Mouse (Mus musculus) testis, adult 2 months (tissue): ENCODE results near the gene Wdr81. TPM values are rescaled to one million over a fixed set of nuclear protein-coding genes. Genes with fewer than 3 reads are reported as not detected.

Experiments
- H3K27ac ChIP-seq: fragments of 200-500 bp; 2 replicates; pipeline ENCODE4 v1.5.1; 2012; ENCODE audit warnings: low read depth, low read length; ENCODE audit not compliant: control insufficient read depth, insufficient read depth
- H3K27me3 ChIP-seq: fragments of 200-500 bp; 2 replicates; pipeline ENCODE4 v1.6.1; 2012; ENCODE audit warnings: mild to moderate bottlenecking, low read length, moderate library complexity; ENCODE audit not compliant: control insufficient read depth, insufficient read depth
- H3K36me3 ChIP-seq: fragments of 200-500 bp; 2 replicates; pipeline ENCODE4 v1.6.1; 2012; ENCODE audit warnings: mild to moderate bottlenecking, low read length; ENCODE audit not compliant: control insufficient read depth, insufficient read depth
- H3K4me1 ChIP-seq: fragments of 200-500 bp; 2 replicates; pipeline ENCODE4 v1.6.1; 2012; ENCODE audit warnings: low read length; ENCODE audit not compliant: control insufficient read depth, insufficient read depth
- H3K4me3 ChIP-seq: fragments of 200-500 bp; 2 replicates; pipeline ENCODE4 v1.5.1; 2012; ENCODE audit warnings: low read depth, mild to moderate bottlenecking, low read length, moderate library complexity, mixed read lengths; ENCODE audit not compliant: control insufficient read depth
- CTCF ChIP-seq: fragments of 200-500 bp; IDR thresholded peaks from 2 replicates; pipeline ENCODE4 v1.5.1; 2012; ENCODE audit warnings: low read depth, mild to moderate bottlenecking, inconsistent platforms, low read length, moderate library complexity; ENCODE audit not compliant: control insufficient read depth, insufficient read depth, insufficient replicate concordance
- POLR2A ChIP-seq: fragments of 200-500 bp; IDR thresholded peaks from 2 replicates; pipeline ENCODE4 v1.6.1; 2012; ENCODE audit warnings: low read depth, mild to moderate bottlenecking, inconsistent platforms, low read length, moderate library complexity; ENCODE audit not compliant: control insufficient read depth
- polyA plus RNA-seq: library from polyadenylated mRNA; depleted of rRNA; stranded (reverse); fragments of >200 nt; gene quantifications from 2 replicates; pipeline ENCODE4 v1.2.3, GENCODE M21; 2012

Gene Wdr81
- polyA plus RNA-seq, 1 experiment, result 5.1 TPM

- H3K27me3 ChIP-seq, result no peaks in the 10 kb centered on the region
- H3K4me1 ChIP-seq, result no peaks in the 10 kb centered on the region
- H3K27ac ChIP-seq, result no peak overlapping the region
- H3K4me3 ChIP-seq, result no peak overlapping the region
- no peak for TF ChIP-seq CTCF
- TF ChIP-seq POLR2A, result no peak
- no peaks in the 10 kb centered on the region for H3K36me3 ChIP-seq
Measured at GRCm38 (mm10) chr11:75431307-75431706, 23.2 kb downstream of the Wdr81 start.

GRCm38 (mm10) chr11:75429019-75429705, 25.4 kb downstream of the Wdr81 start:
- Histone ChIP-seq H3K4me1 (no peaks in the 10 kb centered on the region), H3K4me3 (no peak overlapping the region), H3K36me3 (no peaks in the 10 kb centered on the region), H3K27ac (no peak overlapping the region), H3K27me3 (no peaks in the 10 kb centered on the region)
- no peak for TF ChIP-seq POLR2A
- TF ChIP-seq CTCF, result no peak

GRCm38 (mm10) chr11:75424459-75424858, 30.1 kb downstream of the Wdr81 start:
- no peak for TF ChIP-seq CTCF
- TF ChIP-seq POLR2A, result no peak
- no peak overlapping the region for H3K27ac ChIP-seq

GRCm38 (mm10) chr11:75424033-75424432, 30.5 kb downstream of the Wdr81 start:
- H3K27ac ChIP-seq, result no peak overlapping the region
- H3K4me3 ChIP-seq, result no peak overlapping the region
- no peaks in the 10 kb centered on the region for H3K27me3 ChIP-seq
- H3K36me3 ChIP-seq, result no peaks in the 10 kb centered on the region
- no peaks in the 10 kb centered on the region for H3K4me1 ChIP-seq
- TF ChIP-seq POLR2A (no peak), CTCF (no peak)

More at GRCm38 (mm10) chr11:75424459-75424858, 30.1 kb downstream of the Wdr81 start:
- Histone ChIP-seq H3K36me3 (no peaks in the 10 kb centered on the region), H3K27me3 (no peaks in the 10 kb centered on the region), H3K4me3 (no peak overlapping the region), H3K4me1 (no peaks in the 10 kb centered on the region)

GRCm38 (mm10) chr11:75423091-75423490, 31.4 kb downstream of the Wdr81 start:
- no peaks in the 10 kb centered on the region for H3K4me1 ChIP-seq
- no peak for TF ChIP-seq CTCF
- TF ChIP-seq POLR2A, result no peak
- no peaks in the 10 kb centered on the region for H3K36me3 ChIP-seq
- no peaks in the 10 kb centered on the region for H3K27me3 ChIP-seq
- no peak overlapping the region for H3K27ac ChIP-seq
- H3K4me3 ChIP-seq, result no peak overlapping the region

- no peaks in the 10 kb centered on the region for H3K27me3 ChIP-seq
- H3K36me3 ChIP-seq, result no peaks in the 10 kb centered on the region
- no peak within 1 kb of the TSS for H3K27ac ChIP-seq
- TF ChIP-seq POLR2A, result no peak
- no peak for TF ChIP-seq CTCF
- no peak within 1 kb of the TSS; the same call in 1 of the 2 replicates for H3K4me3 ChIP-seq
- no peaks in the 10 kb centered on the region for H3K4me1 ChIP-seq
Measured at GRCm38 (mm10) chr11:75422013-75422792, 32.3 kb downstream of the Wdr81 start, which contains the start of gene Serpinf1. TSS of gene Serpinf1 (minus strand) at chr11:75422701.

DNA sequence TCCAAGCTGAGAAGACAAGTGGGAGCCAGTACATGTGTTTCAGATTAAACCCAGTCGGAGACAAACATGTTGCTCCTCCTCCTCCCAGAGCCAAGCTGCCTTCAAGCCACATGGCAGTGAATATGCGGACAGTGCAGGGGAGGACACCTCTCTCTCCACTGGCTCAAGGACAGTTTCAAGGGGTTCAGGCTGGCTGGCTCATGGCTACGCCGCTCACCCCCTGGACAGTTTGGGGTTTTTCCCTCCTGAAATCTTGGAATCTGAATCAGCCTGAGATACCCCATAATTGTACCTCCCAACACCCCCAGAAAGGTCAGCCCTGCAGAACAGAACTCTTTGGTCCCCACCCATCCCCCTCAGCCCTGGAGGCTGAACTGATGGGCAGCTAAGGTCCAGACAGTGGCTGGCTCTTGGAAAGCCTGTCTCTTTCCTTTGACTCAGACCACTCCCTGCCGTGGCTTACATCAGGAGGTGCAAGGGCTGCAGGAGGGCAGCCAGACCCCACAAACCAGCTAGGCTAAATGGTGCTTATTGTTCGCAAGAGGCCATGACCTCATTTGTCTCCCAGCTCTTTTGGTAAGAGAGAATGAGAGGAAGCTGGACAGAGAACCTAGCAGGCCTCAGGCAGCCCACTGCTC, 33.0 kb downstream of the Wdr81 start:
- Histone ChIP-seq H3K36me3 (no peaks in the 10 kb centered on the region), H3K27ac (no peak overlapping the region)
- TF ChIP-seq POLR2A (no peak), CTCF (no peak)

More for the DNA sequence above, 33.0 kb downstream of the Wdr81 start:
- Histone ChIP-seq H3K4me1 (no peaks in the 10 kb centered on the region), H3K27me3 (no peaks in the 10 kb centered on the region), H3K4me3 (no peak overlapping the region; the same call in 1 of the 2 replicates)
